Mouse (Mus musculus) embryonic fibroblast, embryonic 13.5 days (primary cell): ENCODE measurements around the gene Bhlhe23.

Source experiments
- CTCF ChIP-seq: IDR thresholded peaks from 2 replicates; pipeline ENCODE4 v1.5.1; 2011; ENCODE audit warnings: mild to moderate bottlenecking, control low read depth, low read length, moderate library complexity, borderline replicate concordance; ENCODE audit not compliant: insufficient read depth
- POLR2A ChIP-seq: IDR thresholded peaks from 2 replicates; pipeline ENCODE4 v1.6.1; 2011; ENCODE audit warnings: low read depth, mild to moderate bottlenecking, control low read depth, low read length, moderate library complexity

GRCm38 (mm10) chr2:180735232-180735631, 41.5 kb downstream of the Bhlhe23 start:
- no peak for TF ChIP-seq CTCF
- TF ChIP-seq POLR2A, result no peak
